9 mouse cellular contexts compared by ENCODE assay signal in genomic region chr8:61403266-61404177, GRCm38 (mm10).
DNase-seq lines count a peak whose midpoint lies in the region; ATAC-seq and TF ChIP-seq lines count a peak whose summit lies in the region.
"Had no signal": no experiment of that assay in that cellular context is flagged by ENCODE, and none has a peak within 500 bp of the region (broad histone marks: within the 10 kb centered on the region; RNA-seq: fewer than 3 reads in every experiment).

No protein-coding gene starts in this region.

- peak overlapping the region; percentile 36; the same call in 1 of the 2 replicates for H3K27ac ChIP-seq in embryonic facial prominence, embryonic 13.5 days
- 0 out of 2 replicates have a peak overlapping the region, but pooled peaks have one; percentile 10 for H3K27ac ChIP-seq in kidney, adult 2 months (ENCODE audit: insufficient read depth, low read depth, low read length)
- peak overlapping the region; percentile 89 for H3K27ac ChIP-seq in midbrain, embryonic 13.5 days
- no peak overlapping the region for H3K27ac ChIP-seq in layer of hippocampus, adult 2 months

- no peak for TF ChIP-seq POLR2A in kidney, adult 2 months (IDR thresholded peaks at IDR 0.05; ENCODE audit: low read depth, low read length)

- no peaks in the 10 kb centered on the region for H3K36me3 ChIP-seq in embryonic facial prominence, embryonic 13.5 days
- H3K36me3 ChIP-seq in kidney, adult 2 months (ENCODE audit: control insufficient read depth, insufficient read depth, low read length): no peaks in the 10 kb centered on the region
- no peaks in the 10 kb centered on the region for H3K36me3 ChIP-seq in midbrain, embryonic 13.5 days

- no peak overlapping the region for H3K9ac ChIP-seq in embryonic facial prominence, embryonic 13.5 days
- H3K9ac ChIP-seq in midbrain, embryonic 13.5 days (replicated peaks): no peak overlapping the region

- ATAC-seq in embryonic facial prominence, embryonic 13.5 days (ENCODE audit: insufficient number of reproducible peaks, insufficient read depth, low FRiP score, low TSS enrichment, low read depth): no peak
- peak; percentile 88 for ATAC-seq in midbrain, embryonic 13.5 days

- TF ChIP-seq CTCF in kidney, adult 2 months (conservative IDR thresholded peaks at IDR 0.05; ENCODE audit: insufficient read depth, insufficient read length, low read depth, low read length): no peak
- TF ChIP-seq CTCF in layer of hippocampus, adult 2 months (conservative IDR thresholded peaks at IDR 0.05): no peak

- no peaks in the 10 kb centered on the region for H3K27me3 ChIP-seq in embryonic facial prominence, embryonic 13.5 days
- H3K27me3 ChIP-seq in kidney, adult 2 months (replicated peaks; ENCODE audit: control insufficient read depth, insufficient read depth, low read length): no peaks in the 10 kb centered on the region
- no peaks in the 10 kb centered on the region for H3K27me3 ChIP-seq in midbrain, embryonic 13.5 days
- H3K27me3 ChIP-seq: Patski had no signal

- DNase-seq in adrenal gland, postnatal 25 days: peak; percentile 21
- peak; percentile 66 for DNase-seq in kidney, adult 2 months
- DNase-seq in frontal cortex, postnatal 10 days (ENCODE audit: low spot score in 2 of 2): no peak
- DNase-seq in layer of hippocampus, adult 2 months (ENCODE audit: low spot score in 2 of 2): no peak
- DNase-seq in left cerebral cortex, postnatal 4 days: no peak
- no peak for DNase-seq in heart, postnatal 36 days

- 11% methylated on average over 6 of the region's 6 CpGs for WGBS in embryonic facial prominence, embryonic 13.5 days
- 15% methylated on average over 6 of the region's 6 CpGs for WGBS in kidney, adult 2 months
- 2% methylated on average over 6 of the region's 6 CpGs for WGBS in midbrain, embryonic 13.5 days

- intact Hi-C loops in left cerebral cortex, postnatal 4 days (cut with DNase I): no loop called here
- intact Hi-C loops in heart, postnatal 36 days (cut with DNase I): no loop called here

- no peak overlapping the region for H3K4me2 ChIP-seq in embryonic facial prominence, embryonic 13.5 days
- peak overlapping the region; percentile 19; the same call in 1 of the 2 replicates for H3K4me2 ChIP-seq in midbrain, embryonic 13.5 days (replicated peaks)

- peaks cover 22% of the 10 kb centered on the region for H3K4me1 ChIP-seq in embryonic facial prominence, embryonic 13.5 days
- peaks cover 9% of the 10 kb centered on the region for H3K4me1 ChIP-seq in kidney, adult 2 months (ENCODE audit: control insufficient read depth, insufficient read depth, low read length)
- peaks cover 27% of the 10 kb centered on the region for H3K4me1 ChIP-seq in midbrain, embryonic 13.5 days (replicated peaks)

- no peak overlapping the region for H3K4me3 ChIP-seq in embryonic facial prominence, embryonic 13.5 days
- no peak overlapping the region for H3K4me3 ChIP-seq in kidney, adult 2 months (ENCODE audit: insufficient read depth, low read depth, low read length)
- H3K4me3 ChIP-seq in midbrain, embryonic 13.5 days (replicated peaks): no peak overlapping the region
- no peak overlapping the region for H3K4me3 ChIP-seq in layer of hippocampus, adult 2 months

- no peaks in the 10 kb centered on the region for H3K9me3 ChIP-seq in embryonic facial prominence, embryonic 13.5 days
- H3K9me3 ChIP-seq in midbrain, embryonic 13.5 days: no peaks in the 10 kb centered on the region

Comparison
In these comparisons a context has a peak if more than half of its experiments do, and no peak if none do; other contexts are left out.
1. DNase-seq: peak in adrenal gland, postnatal 25 days (single experiment) and kidney, adult 2 months (single experiment); none in frontal cortex, postnatal 10 days (0 of 2), layer of hippocampus, adult 2 months (0 of 2), left cerebral cortex, postnatal 4 days (single experiment) and heart, postnatal 36 days (0 of 2).